Comparison of ENCODE assay signal across 13 mouse cellular contexts in genomic region chr9:121903476-121904305, GRCm38 (mm10). TPM values are rescaled to one million over a fixed set of nuclear protein-coding genes. Genes with fewer than 3 reads are reported as not detected.
A peak's percentile ranks its signal among the peaks of the same experiment; 100 is the strongest.
DNase-seq lines count a peak whose midpoint lies in the region; ATAC-seq and TF ChIP-seq lines count a peak whose summit lies in the region.
"Had no signal": no experiment of that assay in that cellular context is flagged by ENCODE, and none has a peak within 500 bp of the region (broad histone marks: within the 10 kb centered on the region; RNA-seq: fewer than 3 reads in every experiment).

No protein-coding gene starts in this region.

- H3K4me2 ChIP-seq in midbrain, postnatal 0 days (ENCODE audit: low read depth, low read length, poor library complexity, severe bottlenecking) = no peak overlapping the region
- H3K4me2 ChIP-seq: lung, embryonic 15.5 days had no signal

- no peak for TF ChIP-seq CTCF in midbrain, postnatal 0 days (IDR thresholded peaks at IDR 0.05)

- H3K9me3 ChIP-seq in midbrain, postnatal 0 days (ENCODE audit: low read length) = no peaks in the 10 kb centered on the region
- H3K9me3 ChIP-seq: lung, embryonic 15.5 days had no signal

- 77% methylated on average over 8 of the region's 8 CpGs for WGBS in midbrain, postnatal 0 days

- H3K36me3 ChIP-seq in midbrain, postnatal 0 days (ENCODE audit: insufficient read depth, low read length) = no peaks in the 10 kb centered on the region
- H3K36me3 ChIP-seq: lung, embryonic 15.5 days had no signal

- no peak for ATAC-seq in cerebellum, adult (ENCODE audit: insufficient number of reproducible peaks, low FRiP score, low TSS enrichment)
- no peak for ATAC-seq in midbrain, postnatal 0 days (ENCODE audit: low FRiP score)
- ATAC-seq: intestine, embryonic 16.5 days had no signal

- no peak overlapping the region for H3K9ac ChIP-seq in midbrain, postnatal 0 days (replicated peaks; ENCODE audit: low read length, poor library complexity, severe bottlenecking)
- H3K9ac ChIP-seq: lung, embryonic 15.5 days had no signal

- H3K27ac ChIP-seq in midbrain, postnatal 0 days (ENCODE audit: low read depth, low read length) = no peak overlapping the region
- H3K27ac ChIP-seq: left cerebral cortex, adult 2 months; lung, embryonic 15.5 days had no signal

- peak; percentile 18 for DNase-seq in cerebellum, adult 11 months
- DNase-seq in right cerebral cortex, postnatal 4 days = peak; percentile 3
- DNase-seq in right cerebral cortex, adult 2 months (ENCODE audit: low spot score in 2 of 2) = no peak
- DNase-seq in cerebellum, adult 8-10 months = peak; percentile 17
- peak; percentile 36 for DNase-seq in heart, postnatal 4 days
- DNase-seq in thymus, adult 18-20 months = no peak
- no peak for DNase-seq in midbrain, postnatal 0 days (ENCODE audit: low spot score)
- DNase-seq: retina, postnatal 1 day had no signal

- no peaks in the 10 kb centered on the region for H3K4me1 ChIP-seq in midbrain, postnatal 0 days (ENCODE audit: insufficient read depth, low read length)
- H3K4me1 ChIP-seq: lung, embryonic 15.5 days had no signal

- H3K4me3 ChIP-seq in midbrain, postnatal 0 days (ENCODE audit: low read depth, low read length) = no peak overlapping the region
- H3K4me3 ChIP-seq: left cerebral cortex, adult 2 months; lung, embryonic 15.5 days had no signal

- H3K27me3 ChIP-seq in midbrain, postnatal 0 days (ENCODE audit: insufficient read depth, low read length) = no peaks in the 10 kb centered on the region
- H3K27me3 ChIP-seq: lung, embryonic 15.5 days had no signal

RNA-seq across cellular contexts. Expression of gene Ackr2, which starts 5.5 kb away (rescaled TPM):
- total RNA-seq in heart, postnatal 4 days (2021) = 1 to 10 TPM; 3.1 to 5.8 TPM
- 1.7 and 3.0 TPM in 2 replicates for total RNA-seq in midbrain, postnatal 0 days (2014; rRNA removed)
- polyA plus RNA-seq in midbrain, postnatal 0 days (2015; fragmentation: Nextera tagmentation; extraction: Ambion mirVana) = 0.78 and 0.96 TPM in 2 replicates

RNA-seq across cellular contexts. Expression of gene Cyp8b1, which starts 12.4 kb away (rescaled TPM):
- not detected for total RNA-seq in heart, postnatal 4 days (2021)
- not detected in 2 replicates for total RNA-seq in midbrain, postnatal 0 days (2014; rRNA removed)
- polyA plus RNA-seq in midbrain, postnatal 0 days (2015; fragmentation: Nextera tagmentation; extraction: Ambion mirVana) = not detected in 2 replicates
- total RNA-seq: left cerebral cortex, adult 2 months had no signal
- polyA plus RNA-seq: heart, embryonic 14.5 days; intestine, embryonic 16.5 days; lung, embryonic 15.5 days had no signal

RNA-seq across cellular contexts. Expression of gene Higd1a, which starts 45.5 kb away (rescaled TPM):
- 100 to 1,000 TPM; 153 to 165 TPM for total RNA-seq in heart, postnatal 4 days (2021)
- total RNA-seq in midbrain, postnatal 0 days (2014; rRNA removed) = 30.6 and 42.8 TPM in 2 replicates
- polyA plus RNA-seq in midbrain, postnatal 0 days (2015; fragmentation: Nextera tagmentation; extraction: Ambion mirVana) = 179 and 182 TPM in 2 replicates

RNA-seq across cellular contexts. Expression of gene Fam198a, which starts 47.1 kb away (rescaled TPM):
- under 1 TPM; 0.77 to 0.79 TPM for total RNA-seq in heart, postnatal 4 days (2021)
- 2.5 and 4.8 TPM in 2 replicates for total RNA-seq in midbrain, postnatal 0 days (2014; rRNA removed)
- polyA plus RNA-seq in midbrain, postnatal 0 days (2015; fragmentation: Nextera tagmentation; extraction: Ambion mirVana) = 1.9 and 2.1 TPM in 2 replicates

Comparison
In these comparisons a context has a peak if more than half of its experiments do, and no peak if none do; other contexts are left out.
1. DNase-seq: peak in cerebellum, adult 11 months (single experiment), right cerebral cortex, postnatal 4 days (single experiment), cerebellum, adult 8-10 months (single experiment) and heart, postnatal 4 days (single experiment); none in right cerebral cortex, adult 2 months (0 of 2), thymus, adult 18-20 months (0 of 2) and midbrain, postnatal 0 days (single experiment).